Mouse (Mus musculus) heart, adult 2 months (tissue): ENCODE results near the gene Ctsh. TPM values are rescaled to one million over a fixed set of nuclear protein-coding genes. Genes with fewer than 3 reads are reported as not detected.
"Not testable (repeated sequence)": the region's sequence is repeated elsewhere in the genome, so short reads cannot be mapped to it uniquely, and the experiment has no call there.

Experiments used
- DNase-seq, 2 experiments: peaks; one replicate each; pipeline ENCODE4 v3.0.0; 2021
- H3K27ac ChIP-seq: fragments of 200-600 bp; 2 replicates; pipeline ENCODE4 v1.8.1; 2022
- H3K27me3 ChIP-seq: fragments of 200-500 bp; 2 replicates; pipeline ENCODE4 v1.6.1; 2012; ENCODE audit warnings: mild to moderate bottlenecking, low read length, inconsistent platforms, mixed read lengths; ENCODE audit not compliant: control insufficient read depth, insufficient read depth
- H3K36me3 ChIP-seq: fragments of 200-500 bp; 2 replicates; pipeline ENCODE4 v1.6.1; 2012; ENCODE audit warnings: low read length, inconsistent platforms; ENCODE audit not compliant: control insufficient read depth, insufficient read depth
- H3K4me1 ChIP-seq: fragments of 200-500 bp; 2 replicates; pipeline ENCODE4 v1.6.1; 2011; ENCODE audit warnings: low read length; ENCODE audit not compliant: control insufficient read depth, insufficient read depth
- H3K4me3 ChIP-seq: fragments of 200-600 bp; 2 replicates; pipeline ENCODE4 v1.8.1; 2022
- H3K79me2 ChIP-seq: fragments of 200-500 bp; replicated peaks from 2 replicates; pipeline ENCODE4 v1.6.1; 2012; ENCODE audit warnings: mild to moderate bottlenecking, inconsistent platforms, low read length, moderate library complexity, mixed read lengths; ENCODE audit not compliant: control insufficient read depth, insufficient read depth
- H3K9ac ChIP-seq: fragments of 200-500 bp; 2 replicates; pipeline ENCODE4 v1.6.1; 2012; ENCODE audit warnings: low read depth, mild to moderate bottlenecking, control low read depth, inconsistent platforms, low read length, mixed read lengths
- CTCF ChIP-seq: fragments of 200-600 bp; IDR thresholded peaks from 2 replicates; pipeline ENCODE4 v1.8.1; 2022; ENCODE audit warnings: antibody characterized with exemption, mild to moderate bottlenecking, moderate library complexity
- EP300 ChIP-seq: fragments of 200-500 bp; IDR thresholded peaks from 2 replicates; pipeline ENCODE4 v1.6.1; 2011; ENCODE audit warnings: low read depth, low read length, control low read depth; ENCODE audit not compliant: insufficient read depth
- POLR2A ChIP-seq: fragments of 200-500 bp; IDR thresholded peaks from 2 replicates; pipeline ENCODE4 v1.6.1; 2011; ENCODE audit warnings: mild to moderate bottlenecking, low read depth, low read length, control low read depth; ENCODE audit not compliant: insufficient read depth
- WGBS: fragments of 180-500 bp; shearing (Covaris S2); methylation state at CpG from one replicate; pipeline ENCODE4 v1.1.7; 2018; 5-methylcytosine and 5-hydroxymethylcytosine counted together
- intact Hi-C: fragments of 180-260 bp; cut with DNase I; formaldehyde crosslinking; loops from one replicate; pipeline ENCODE4 v1.15.1; 2025
- polyA plus RNA-seq: library from polyadenylated mRNA; depleted of rRNA; stranded (reverse); fragments of >200 nt; gene quantifications from 2 replicates; pipeline ENCODE4 v1.2.3, GENCODE M21; 2012
- total RNA-seq, 2 experiments: library from RNA; stranded (reverse); gene quantifications; 2 replicates each; pipeline ENCODE4 v1.2.3; 2021

The Ctsh gene
- total and polyA plus RNA-seq, 3 experiments, result 30.7 to 51.4 (median 47.9) TPM

GRCm38 (mm10) chr9:90036313-90036712, 17.6 kb upstream of the Ctsh start:
- Histone ChIP-seq H3K4me1 (no peaks in the 10 kb centered on the region), H3K4me3 (no peak overlapping the region), H3K27ac (no peak overlapping the region), H3K79me2 (no peaks in the 10 kb centered on the region), H3K9ac (no peak overlapping the region), H3K36me3 (no peaks in the 10 kb centered on the region), H3K27me3 (no peaks in the 10 kb centered on the region)
- DNase-seq, result no peak
- TF ChIP-seq CTCF (no peak), EP300 (no peak), POLR2A (no peak)
- WGBS, result 69% methylated on average over 4 of the region's 4 CpGs
- intact Hi-C loops, result no loop called here

GRCm38 (mm10) chr9:90038535-90038934, 15.4 kb upstream of the Ctsh start:
- H3K36me3 ChIP-seq, result no peaks in the 10 kb centered on the region
- WGBS, result 47% methylated on average over 4 of the region's 4 CpGs
- intact Hi-C loops, result no loop called here

GRCm38 (mm10) chr9:90040916-90041315, 13.0 kb upstream of the Ctsh start:
- 45% methylated on average over 2 of the region's 2 CpGs for WGBS
- no peak overlapping the region for H3K27ac ChIP-seq
- H3K4me3 ChIP-seq, result no peak overlapping the region
- TF ChIP-seq EP300, result no peak
- no peak for TF ChIP-seq POLR2A
- no peak for TF ChIP-seq CTCF
- H3K4me1 ChIP-seq, result no peaks in the 10 kb centered on the region
- no peaks in the 10 kb centered on the region for H3K79me2 ChIP-seq
- H3K9ac ChIP-seq, result no peak overlapping the region
- DNase-seq, result no peak
- H3K36me3 ChIP-seq, result no peaks in the 10 kb centered on the region
- H3K27me3 ChIP-seq, result no peaks in the 10 kb centered on the region
- intact Hi-C loops, result no loop called here

More at GRCm38 (mm10) chr9:90038535-90038934, 15.4 kb upstream of the Ctsh start:
- Histone ChIP-seq H3K9ac (no peak overlapping the region), H3K27me3 (no peaks in the 10 kb centered on the region), H3K4me1 (no peaks in the 10 kb centered on the region), H3K4me3 (no peak overlapping the region), H3K27ac (no peak overlapping the region), H3K79me2 (no peaks in the 10 kb centered on the region)
- TF ChIP-seq EP300 (no peak), POLR2A (no peak), CTCF (no peak)
- no peak for DNase-seq

- Histone ChIP-seq H3K27ac (no peak overlapping the region), H3K9ac (no peak overlapping the region), H3K36me3 (no peaks in the 10 kb centered on the region), H3K4me1 (no peaks in the 10 kb centered on the region), H3K4me3 (no peak overlapping the region), H3K27me3 (no peaks in the 10 kb centered on the region), H3K79me2 (no peaks in the 10 kb centered on the region)
- WGBS, result 92% methylated on average over 3 of the region's 3 CpGs
- intact Hi-C loops, result no loop called here
- TF ChIP-seq EP300 (no peak), POLR2A (no peak), CTCF (no peak)
- DNase-seq, result no peak
These were observed 12.4 kb upstream of the Ctsh start for GRCm38 (mm10) chr9:90041556-90041955.

GRCm38 (mm10) chr9:90042906-90043305, 11.0 kb upstream of the Ctsh start:
- H3K36me3 ChIP-seq, H3K9ac ChIP-seq, H3K27ac ChIP-seq, H3K27me3 ChIP-seq, H3K4me1 ChIP-seq, H3K79me2 ChIP-seq, H3K4me3 ChIP-seq, DNase-seq, intact Hi-C loops: not testable (repeated sequence)
- 87% methylated on average over 8 of the region's 8 CpGs for WGBS

- TF ChIP-seq CTCF, result no peak
- no peak for TF ChIP-seq POLR2A
- TF ChIP-seq EP300, result no peak
- Histone ChIP-seq H3K4me3 (no peak overlapping the region), H3K9ac (no peak overlapping the region), H3K27me3 (no peaks in the 10 kb centered on the region), H3K27ac (no peak overlapping the region), H3K79me2 (no peaks in the 10 kb centered on the region), H3K4me1 (no peaks in the 10 kb centered on the region), H3K36me3 (no peaks in the 10 kb centered on the region)
- intact Hi-C loops, result no loop called here
- 94% methylated on average over 7 of the region's 7 CpGs for WGBS
- DNase-seq, result no peak
These were observed 8.8 kb upstream of the Ctsh start for GRCm38 (mm10) chr9:90045191-90045590.
